Mouse (Mus musculus) limb, embryonic 10.5 days (tissue): ENCODE results near the gene 2310046K23Rik. TPM values are rescaled to one million over a fixed set of nuclear protein-coding genes. Genes with fewer than 3 reads are reported as not detected.
"Not testable (repeated sequence)": the region's sequence is repeated elsewhere in the genome, so short reads cannot be mapped to it uniquely, and the experiment has no call there.

Experiments
- DNase-seq: peaks from one replicate; pipeline ENCODE4 v3.0.0-alpha.2; 2017; ENCODE audit warnings: low spot score
- H3K27ac ChIP-seq: fragments of 300-500 bp; sonication (generic); 2 replicates; pipeline ENCODE4 v1.5.1; 2016; ENCODE audit warnings: mild to moderate bottlenecking
- H3K27me3 ChIP-seq: fragments of 300-500 bp; sonication (generic); 2 replicates; pipeline ENCODE4 v1.6.1; 2016; ENCODE audit warnings: low read depth, mild to moderate bottlenecking; ENCODE audit not compliant: poor library complexity, severe bottlenecking
- H3K36me3 ChIP-seq: fragments of 300-500 bp; sonication (generic); 2 replicates; pipeline ENCODE4 v1.6.1; 2016; ENCODE audit warnings: mild to moderate bottlenecking, moderate library complexity
- H3K4me1 ChIP-seq: fragments of 300-500 bp; sonication (generic); 2 replicates; pipeline ENCODE4 v1.6.1; 2016
- H3K4me3 ChIP-seq: fragments of 300-500 bp; sonication (generic); 2 replicates; pipeline ENCODE4 v1.5.1; 2016; ENCODE audit warnings: mild to moderate bottlenecking, moderate library complexity
- H3K9me3 ChIP-seq: fragments of 300-500 bp; sonication (generic); replicated peaks from 2 replicates; pipeline ENCODE4 v1.6.1; 2016; ENCODE audit warnings: mild to moderate bottlenecking
- WGBS: fragments of 180-500 bp; shearing (Covaris S2); methylation state at CpG from one replicate; pipeline ENCODE4 v1.1.7; 2016; 5-methylcytosine and 5-hydroxymethylcytosine counted together
- polyA plus RNA-seq: library from polyadenylated mRNA; unstranded; fragments of >200 nt; fragmentation: Nextera tagmentation; extraction: Ambion mirVana; gene quantifications from 2 replicates; pipeline ENCODE4 v1.2.1, GENCODE M21; 2016

Gene 2310046K23Rik
- polyA plus RNA-seq, 1 experiment from 2014 or later: not detected

GRCm38 (mm10) chr3:92490262-92490661 lies 44.0 kb downstream of the 2310046K23Rik start:
- not testable (repeated sequence) for H3K27ac ChIP-seq, H3K36me3 ChIP-seq, H3K4me1 ChIP-seq, H3K9me3 ChIP-seq, DNase-seq, H3K27me3 ChIP-seq, H3K4me3 ChIP-seq

- Histone ChIP-seq H3K27ac (no peak overlapping the region), H3K36me3 (no peaks in the 10 kb centered on the region), H3K27me3 (no peaks in the 10 kb centered on the region), H3K9me3 (no peaks in the 10 kb centered on the region), H3K4me1 (no peaks in the 10 kb centered on the region), H3K4me3 (no peak overlapping the region)
- no peak for DNase-seq
- WGBS: 53% methylated on average over 1 of the region's 1 CpGs
Observed at GRCm38 (mm10) chr3:92486307-92486706, 48.0 kb downstream of the 2310046K23Rik start.

DNA sequence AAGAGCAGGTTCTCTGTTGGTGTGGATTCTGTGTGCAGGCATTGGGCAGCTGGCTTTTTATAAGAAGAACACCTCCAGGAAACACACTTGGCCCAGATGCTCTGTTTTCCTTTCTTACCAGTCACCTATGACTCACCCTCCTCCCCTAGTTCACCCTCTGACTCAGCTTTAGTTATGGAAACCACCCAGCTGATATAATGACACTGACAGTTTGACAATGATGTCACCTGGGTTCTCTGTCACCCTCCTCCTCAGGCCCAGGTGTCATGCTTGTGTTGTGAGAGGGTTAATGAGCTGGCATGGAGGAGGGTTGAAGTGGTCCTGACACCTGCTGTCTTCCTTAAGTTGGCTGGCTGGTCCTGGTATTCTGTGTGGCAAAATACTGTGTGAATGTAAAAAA lies 48.4 kb downstream of the 2310046K23Rik start, which contains the start of gene Sprr1a:
Gene Sprr1a (minus strand): TSS at position 33 of the 400 bp plus-strand sequence.
- Histone ChIP-seq H3K9me3 (no peaks in the 10 kb centered on the region), H3K4me1 (no peaks in the 10 kb centered on the region), H3K36me3 (no peaks in the 10 kb centered on the region), H3K27me3 (no peaks in the 10 kb centered on the region), H3K4me3 (no peak within 1 kb of the TSS), H3K27ac (no peak within 1 kb of the TSS)
- DNase-seq: no peak

Other genes with a start within 250 kb of the 2310046K23Rik start
- gene Sprr2a3, start 249.1 kb downstream of the 2310046K23Rik start, polyA plus RNA-seq: not detected in 2 replicates
- not detected in 2 replicates for gene Sprr2b, start 217.9 kb downstream of the 2310046K23Rik start, polyA plus RNA-seq
- gene Sprr2d, start 195.4 kb downstream of the 2310046K23Rik start, polyA plus RNA-seq: not detected in 2 replicates
- gene Sprr2e, start 182.4 kb downstream of the 2310046K23Rik start, polyA plus RNA-seq: not detected in 2 replicates
- gene Sprr2f, start 169.3 kb downstream of the 2310046K23Rik start, polyA plus RNA-seq: not detected in 2 replicates
- gene Sprr2h, start 148.8 kb downstream of the 2310046K23Rik start, polyA plus RNA-seq: not detected in 2 replicates
- gene Sprr2i, start 126.5 kb downstream of the 2310046K23Rik start, polyA plus RNA-seq: not detected in 2 replicates
- gene Sprr2j-ps, start 116.4 kb downstream of the 2310046K23Rik start, polyA plus RNA-seq: not detected in 2 replicates
- gene Gm9774, start 105.1 kb downstream of the 2310046K23Rik start, polyA plus RNA-seq: 7.4 and 9.1 TPM in 2 replicates
- not detected in 2 replicates for gene Sprr2k, start 101.9 kb downstream of the 2310046K23Rik start, polyA plus RNA-seq
- not detected in 2 replicates for gene Sprr1b, start 95.7 kb downstream of the 2310046K23Rik start, polyA plus RNA-seq
- gene Sprr3, start 75.8 kb downstream of the 2310046K23Rik start, polyA plus RNA-seq: not detected in 2 replicates
- not detected in 2 replicates for gene Sprr1a, start 48.6 kb downstream of the 2310046K23Rik start, polyA plus RNA-seq
- gene Sprr4, start 34.0 kb downstream of the 2310046K23Rik start, polyA plus RNA-seq: not detected in 2 replicates
- gene Ivl, start 39.2 kb upstream of the 2310046K23Rik start, polyA plus RNA-seq: not detected in 2 replicates
- not detected in 2 replicates for gene Smcp, start 54.5 kb upstream of the 2310046K23Rik start, polyA plus RNA-seq
- gene 2210017I01Rik, start 73.0 kb upstream of the 2310046K23Rik start, polyA plus RNA-seq: not detected in 2 replicates
- not detected in 2 replicates for gene Lce6a, start 87.1 kb upstream of the 2310046K23Rik start, polyA plus RNA-seq
- not detected in 2 replicates for gene Lce1a1, start 113.8 kb upstream of the 2310046K23Rik start, polyA plus RNA-seq
- gene Lce1b, start 122.4 kb upstream of the 2310046K23Rik start, polyA plus RNA-seq: not detected in 2 replicates
- gene Lce1a2, start 135.8 kb upstream of the 2310046K23Rik start, polyA plus RNA-seq: not detected in 2 replicates
- not detected in 2 replicates for gene Lce1c, start 144.7 kb upstream of the 2310046K23Rik start, polyA plus RNA-seq
- not detected in 2 replicates for gene Lce1d, start 152.7 kb upstream of the 2310046K23Rik start, polyA plus RNA-seq
- not detected in 2 replicates for gene Lce1e, start 174.6 kb upstream of the 2310046K23Rik start, polyA plus RNA-seq
- gene Lce1f, start 185.8 kb upstream of the 2310046K23Rik start, polyA plus RNA-seq: not detected in 2 replicates
- gene Gm38119, start 204.6 kb upstream of the 2310046K23Rik start, polyA plus RNA-seq: not detected in 2 replicates
- gene Lce1g, start 217.8 kb upstream of the 2310046K23Rik start, polyA plus RNA-seq: not detected in 2 replicates
- not detected in 2 replicates for gene Lce1h, start 230.6 kb upstream of the 2310046K23Rik start, polyA plus RNA-seq
- not detected in 2 replicates for gene Lce1i, start 244.4 kb upstream of the 2310046K23Rik start, polyA plus RNA-seq